Comparison of ENCODE assay signal across 18 mouse cellular contexts in genomic region chr1:43764481-43764880, GRCm38 (mm10). TPM values are rescaled to one million over a fixed set of nuclear protein-coding genes. Genes with fewer than 3 reads are reported as not detected.
"Had no signal": no experiment of that assay in that cellular context is flagged by ENCODE, and none has a peak within 500 bp of the region (broad histone marks: within the 10 kb centered on the region; RNA-seq: fewer than 3 reads in every experiment).

No protein-coding gene starts in this region.

- H3K4me1 ChIP-seq: lung, embryonic 15.5 days; midbrain, embryonic 13.5 days; midbrain, embryonic 15.5 days; neural tube, embryonic 12.5 days; stomach, embryonic 15.5 days had no signal

- H3K27ac ChIP-seq: lung, embryonic 15.5 days; macrophage; midbrain, embryonic 13.5 days; midbrain, embryonic 15.5 days; neural tube, embryonic 12.5 days; stomach, embryonic 15.5 days; stomach, postnatal 0 days had no signal

- H3K9me3 ChIP-seq: lung, embryonic 15.5 days; megakaryocyte, embryonic 14.5 days; midbrain, embryonic 13.5 days; midbrain, embryonic 15.5 days; neural tube, embryonic 12.5 days; stomach, embryonic 15.5 days had no signal

- H3K36me3 ChIP-seq: midbrain, embryonic 15.5 days had no signal

- H3K27me3 ChIP-seq: lung, embryonic 15.5 days; megakaryocyte, embryonic 14.5 days; midbrain, embryonic 13.5 days; midbrain, embryonic 15.5 days; neural tube, embryonic 12.5 days; stomach, embryonic 15.5 days had no signal

- H3K4me3 ChIP-seq: lung, embryonic 15.5 days; megakaryocyte, embryonic 14.5 days; midbrain, embryonic 13.5 days; midbrain, embryonic 15.5 days; neural tube, embryonic 12.5 days; stomach, embryonic 15.5 days had no signal

- DNase-seq: lung, adult 2 months; lung, postnatal 14 days; lung, postnatal 36 days; right cerebral cortex, postnatal 14 days; thymus, adult 2 months; thymus, postnatal 25 days; thymus, postnatal 4 days had no signal

RNA-seq across cellular contexts. Expression of gene 1500015O10Rik, which starts 34.1 kb away (rescaled TPM):
- total RNA-seq: megakaryocyte progenitor cell, adult 5-6 weeks; monocyte, adult 5-6 weeks; neutrophil, adult 5-6 weeks had no signal
- polyA plus RNA-seq: macrophage had no signal
